Mouse (Mus musculus) hindbrain, postnatal 0 days (tissue): ENCODE measurements around the gene Gm20661. TPM values are rescaled to one million over a fixed set of nuclear protein-coding genes. Genes with fewer than 3 reads are reported as not detected.

ENCODE experiments used
- ATAC-seq: fragments of 200-750 bp; cut with Nextera tagmentation; 2 replicates; pipeline ENCODE4 v1.8.0; 2017; ENCODE audit warnings: mild to moderate bottlenecking, moderate TSS enrichment, moderate library complexity
- DNase-seq: peaks from one replicate; pipeline ENCODE4 v3.0.0-alpha.2; 2015; ENCODE audit warnings: low spot score
- H3K27ac ChIP-seq: fragments of 300-500 bp; sonication (generic); 2 replicates; pipeline ENCODE4 v1.5.1; 2014; ENCODE audit warnings: mild to moderate bottlenecking
- H3K27me3 ChIP-seq: fragments of 300-500 bp; sonication (generic); 2 replicates; pipeline ENCODE4 v1.6.1; 2014; ENCODE audit warnings: low read length, mixed read lengths; ENCODE audit not compliant: insufficient read depth
- H3K36me3 ChIP-seq: fragments of 300-500 bp; sonication (generic); 2 replicates; pipeline ENCODE4 v1.6.1; 2014; ENCODE audit warnings: low read length, mixed read lengths; ENCODE audit not compliant: insufficient read depth
- H3K4me1 ChIP-seq: fragments of 300-500 bp; sonication (generic); 2 replicates; pipeline ENCODE4 v1.6.1; 2014; ENCODE audit warnings: antibody characterized with exemption, low read length, mixed read lengths; ENCODE audit not compliant: insufficient read depth
- H3K4me2 ChIP-seq: fragments of 300-500 bp; sonication (generic); 2 replicates; pipeline ENCODE4 v1.6.1; 2014; ENCODE audit warnings: low read depth, mild to moderate bottlenecking, low read length, moderate library complexity, mixed read lengths
- H3K4me3 ChIP-seq: fragments of 300-500 bp; sonication (generic); 2 replicates; pipeline ENCODE4 v1.5.1; 2014; ENCODE audit warnings: low read length
- H3K9ac ChIP-seq: fragments of 300-500 bp; sonication (generic); replicated peaks from 2 replicates; pipeline ENCODE4 v1.6.1; 2014; ENCODE audit warnings: mild to moderate bottlenecking, low read length, moderate library complexity, mixed read lengths
- H3K9me3 ChIP-seq: fragments of 300-500 bp; sonication (generic); 2 replicates; pipeline ENCODE4 v1.6.1; 2016; ENCODE audit warnings: low read length, mixed read lengths
- CTCF ChIP-seq: IDR thresholded peaks from 2 replicates; pipeline ENCODE4 v1.5.1; 2016; ENCODE audit warnings: antibody characterized with exemption, control low read depth, low read depth
- WGBS: fragments of 180-500 bp; shearing (Covaris S2); extraction: QIAGEN DNeasy Blood & Tissue Kit; methylation state at CpG from one replicate; pipeline ENCODE4 v1.1.7; 2014; 5-methylcytosine and 5-hydroxymethylcytosine counted together
- polyA plus RNA-seq: library from polyadenylated mRNA; unstranded; fragments of >200 nt; fragmentation: Nextera tagmentation; extraction: Ambion mirVana; gene quantifications from 2 replicates; pipeline ENCODE4 v1.2.1, GENCODE M21; 2015
- total RNA-seq: library from RNA; depleted of rRNA; stranded (reverse); fragments of >200 nt; gene quantifications from 2 replicates; pipeline ENCODE4 v1.2.3, GENCODE M21; 2014

Gm20661 gene
- total and polyA plus RNA-seq, 2 experiments from 2014 or later, result 0.54 to 0.78 TPM

DNA sequence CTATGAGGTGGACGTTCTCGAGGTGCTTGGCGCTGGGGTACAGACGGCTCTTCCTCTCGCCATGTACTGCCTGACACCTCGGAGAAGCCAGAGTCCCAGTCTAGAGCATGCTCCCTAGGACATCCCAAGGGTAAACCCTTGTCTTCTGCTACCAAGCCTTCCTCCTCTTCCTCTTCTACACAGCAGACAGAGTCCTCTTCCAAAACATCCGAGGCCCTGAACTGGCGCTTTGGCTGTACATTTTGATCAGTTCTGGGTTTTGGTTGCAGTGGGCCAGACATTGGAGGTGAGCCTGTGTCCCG, 1.8 kb downstream of the Gm20661 start:
- DNase-seq (no peak), ATAC-seq (no peak)
- Histone ChIP-seq H3K36me3 (no peaks in the 10 kb centered on the region), H3K27me3 (no peaks in the 10 kb centered on the region), H3K4me1 (peaks cover 10% of the 10 kb centered on the region; the same call in 1 of the 2 replicates), H3K9me3 (no peaks in the 10 kb centered on the region), H3K4me3 (peak overlapping the region; percentile 64), H3K9ac (peak overlapping the region; percentile 56; the same call in 1 of the 2 replicates), H3K4me2 (peak overlapping the region; percentile 85), H3K27ac (peak overlapping the region; percentile 79; the same call in 1 of the 2 replicates)
- 70% methylated on average over 9 of the region's 9 CpGs for WGBS
- no peak for TF ChIP-seq CTCF

- H3K27ac ChIP-seq, result peak within 1 kb of the TSS; percentile 79; the same call in 1 of the 2 replicates
- under 1% methylated on average over 57 of the region's 58 CpGs for WGBS
- H3K27me3 ChIP-seq, result no peaks in the 10 kb centered on the region
- DNase-seq (peak; percentile 75), ATAC-seq (peak; percentile 46)
- H3K9me3 ChIP-seq, result no peaks in the 10 kb centered on the region
- peak within 1 kb of the TSS; percentile 56 for H3K9ac ChIP-seq
- no peaks in the 10 kb centered on the region for H3K36me3 ChIP-seq
- peaks cover 10% of the 10 kb centered on the region; the same call in 1 of the 2 replicates for H3K4me1 ChIP-seq
- H3K4me3 ChIP-seq, result peak within 1 kb of the TSS; percentile 64
- TF ChIP-seq CTCF, result peak; percentile 48
- H3K4me2 ChIP-seq, result peak within 1 kb of the TSS; percentile 85
These were observed 2.6 kb downstream of the Gm20661 start, which contains the start of gene Inka1 for GRCm38 (mm10) chr9:107985131-107986119. Gene Inka1 (minus strand): TSS chr9:107985879.

DNA sequence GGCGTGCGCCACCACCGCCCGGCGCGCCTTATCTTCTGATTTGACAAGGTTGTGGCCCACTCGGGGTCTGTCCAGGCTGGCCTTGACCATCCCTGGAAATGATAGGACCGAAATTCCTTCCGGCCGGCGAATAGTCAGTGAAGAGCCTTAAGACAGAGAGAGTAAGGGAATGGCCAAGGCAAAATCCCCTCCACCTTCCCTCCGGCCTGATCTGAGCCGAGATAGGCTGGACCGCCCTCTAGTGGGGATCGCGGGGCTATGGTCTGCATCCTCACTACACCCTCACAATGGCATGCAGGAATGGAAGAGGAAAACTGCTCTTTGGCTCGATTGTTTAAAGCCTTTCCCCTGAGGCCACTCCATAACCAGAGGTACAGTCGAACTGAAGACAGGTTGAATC, 3.5 kb downstream of the Gm20661 start:
- Histone ChIP-seq H3K4me2 (peak overlapping the region; percentile 85), H3K9me3 (no peaks in the 10 kb centered on the region), H3K27me3 (no peaks in the 10 kb centered on the region), H3K36me3 (no peaks in the 10 kb centered on the region), H3K9ac (no peak overlapping the region), H3K4me1 (peaks cover 10% of the 10 kb centered on the region; the same call in 1 of the 2 replicates), H3K4me3 (peak overlapping the region; percentile 64; the same call in 1 of the 2 replicates), H3K27ac (no peak overlapping the region)
- WGBS, result 5% methylated on average over 18 of the region's 18 CpGs
- peak; percentile 91 for DNase-seq
- peak; percentile 95 for TF ChIP-seq CTCF
- peak; percentile 72 for ATAC-seq

DNA sequence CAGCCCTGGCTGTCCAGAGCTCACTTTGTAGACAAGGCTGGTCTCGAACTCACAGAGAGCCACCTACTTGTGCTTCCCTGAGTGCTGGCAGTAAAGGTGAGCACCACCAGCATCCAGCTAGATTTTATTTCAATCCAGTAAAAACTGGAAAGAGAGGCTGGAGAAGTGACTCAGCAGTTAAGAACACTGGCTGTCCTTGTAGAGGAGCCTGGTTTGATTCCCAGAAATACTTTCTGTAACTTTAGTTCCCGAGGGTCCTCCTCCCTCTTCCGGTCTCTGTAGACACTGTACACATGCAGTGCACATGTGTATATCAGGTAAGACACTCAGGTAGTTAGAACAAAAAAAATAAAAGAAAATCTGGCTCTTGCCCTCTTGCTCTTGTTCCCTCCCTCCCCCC, 5.1 kb downstream of the Gm20661 start:
- WGBS, result 71% methylated on average over 3 of the region's 3 CpGs
- no peak for DNase-seq

GRCm38 (mm10) chr9:107992197-107992596, 9.3 kb downstream of the Gm20661 start, which contains the start of gene Cdhr4:
Gene Cdhr4 (plus strand): TSS chr9:107992497.
- no peaks in the 10 kb centered on the region for H3K9me3 ChIP-seq
- no peak within 1 kb of the TSS for H3K4me2 ChIP-seq
- H3K36me3 ChIP-seq, result no peaks in the 10 kb centered on the region
- H3K27me3 ChIP-seq, result no peaks in the 10 kb centered on the region
- H3K4me1 ChIP-seq, result no peaks in the 10 kb centered on the region
- no peak for DNase-seq
- no peak within 1 kb of the TSS for H3K9ac ChIP-seq
- H3K27ac ChIP-seq, result no peak within 1 kb of the TSS
- 50% methylated on average over 2 of the region's 2 CpGs for WGBS
- no peak for ATAC-seq
- no peak within 1 kb of the TSS for H3K4me3 ChIP-seq
- TF ChIP-seq CTCF, result no peak

More for the DNA sequence above, 5.1 kb downstream of the Gm20661 start:
- Histone ChIP-seq H3K9ac (no peak overlapping the region), H3K4me2 (no peak overlapping the region), H3K36me3 (no peaks in the 10 kb centered on the region), H3K4me3 (no peak overlapping the region), H3K27ac (no peak overlapping the region), H3K9me3 (no peaks in the 10 kb centered on the region), H3K27me3 (no peaks in the 10 kb centered on the region), H3K4me1 (peaks cover 6% of the 10 kb centered on the region; the same call in 1 of the 2 replicates)
- no peak for TF ChIP-seq CTCF
- no peak for ATAC-seq

DNA sequence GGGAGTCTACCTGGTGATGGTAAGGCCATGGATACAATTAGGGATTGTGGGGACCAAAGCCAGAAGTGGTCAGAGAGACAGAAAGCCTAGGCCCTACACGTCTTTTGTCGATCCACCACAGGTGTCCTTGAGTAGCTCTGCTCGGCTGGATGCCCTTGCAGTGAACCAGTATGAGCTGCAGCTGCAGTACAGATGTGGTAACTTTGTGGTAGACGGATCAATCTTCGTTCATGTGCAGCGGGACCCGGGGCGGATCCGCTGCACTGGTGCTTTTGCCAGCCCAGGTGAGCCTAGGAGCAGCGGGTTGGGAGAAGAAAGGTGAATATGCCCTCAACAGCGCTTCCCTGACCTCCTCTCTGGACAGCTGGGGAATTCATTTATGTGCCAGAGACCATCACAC, 10.2 kb downstream of the Gm20661 start:
- TF ChIP-seq CTCF, result no peak
- Histone ChIP-seq H3K4me1 (no peaks in the 10 kb centered on the region), H3K27ac (no peak overlapping the region), H3K9ac (no peak overlapping the region), H3K9me3 (no peaks in the 10 kb centered on the region), H3K27me3 (no peaks in the 10 kb centered on the region), H3K4me3 (no peak overlapping the region), H3K36me3 (no peaks in the 10 kb centered on the region), H3K4me2 (no peak overlapping the region)
- WGBS, result 87% methylated on average over 11 of the region's 11 CpGs
- no peak for DNase-seq
- no peak for ATAC-seq
